Comparison of ENCODE assay signal across 7 mouse cellular contexts in the genomic region with DNA sequence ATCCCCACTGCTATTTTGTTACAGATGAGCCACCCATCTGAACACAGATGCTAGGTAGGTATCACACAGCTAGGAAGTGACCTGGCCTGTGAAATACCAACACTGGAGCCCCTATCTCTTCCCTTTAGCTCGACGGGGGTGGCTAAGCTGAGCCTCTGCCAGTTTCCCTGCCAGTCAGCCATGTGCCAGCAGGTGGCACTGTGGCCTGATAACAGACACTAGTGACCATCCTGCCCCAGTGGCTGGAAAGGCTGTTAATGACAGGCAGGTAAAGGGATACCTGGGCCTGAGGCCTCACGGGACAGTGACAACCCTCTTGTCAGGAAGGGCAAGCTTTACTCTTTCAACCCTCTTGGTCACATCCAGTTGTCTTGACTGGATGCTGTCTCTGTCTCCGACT. TPM values are rescaled to one million over a fixed set of nuclear protein-coding genes. Genes with fewer than 3 reads are reported as not detected.
DNase-seq lines count a peak whose midpoint lies in the region; TF ChIP-seq lines count a peak whose summit lies in the region.

No protein-coding gene starts in this region.

- no peak for TF ChIP-seq POLR2A in testis, adult 2 months (IDR thresholded peaks at IDR 0.05; ENCODE audit: control insufficient read depth, low read depth, low read length)
- no peak for TF ChIP-seq POLR2A in bone marrow macrophage, adult 2 months (IDR thresholded peaks at IDR 0.05; ENCODE audit: borderline replicate concordance, low read depth, low read length)

- H3K4me3 ChIP-seq in testis, adult 2 months (ENCODE audit: control insufficient read depth, low read depth, low read length), result no peak overlapping the region
- H3K4me3 ChIP-seq in bone marrow macrophage, adult 2 months (ENCODE audit: insufficient read depth, low read length), result no peak overlapping the region

- no peak overlapping the region for H3K27ac ChIP-seq in testis, adult 2 months (ENCODE audit: control insufficient read depth, insufficient read depth, low read depth, low read length)
- no peak overlapping the region for H3K27ac ChIP-seq in bone marrow macrophage, adult 2 months (ENCODE audit: insufficient read depth, low read depth, low read length)

- H3K36me3 ChIP-seq in testis, adult 2 months (ENCODE audit: control insufficient read depth, insufficient read depth, low read length), result no peaks in the 10 kb centered on the region

- no peaks in the 10 kb centered on the region for H3K27me3 ChIP-seq in testis, adult 2 months (ENCODE audit: control insufficient read depth, insufficient read depth, low read length)

- peak; percentile 86; the same call in 1 of the 2 replicates for TF ChIP-seq CTCF in testis, adult 2 months (IDR thresholded peaks at IDR 0.05; ENCODE audit: control insufficient read depth, insufficient read depth, insufficient replicate concordance, low read depth, low read length)
- peak; percentile 94 for TF ChIP-seq CTCF in bone marrow macrophage, adult 2 months (IDR thresholded peaks at IDR 0.05; ENCODE audit: low read depth, low read length)

- DNase-seq in testis, postnatal 14 days (ENCODE audit: low spot score), result no peak
- DNase-seq in frontal cortex, postnatal 36 days (ENCODE audit: low spot score in 2 of 2), result peak; percentile 70 to 75
- peak; percentile 83 for DNase-seq in kidney, postnatal 10 days
- peak; percentile 69 for DNase-seq in lung, postnatal 10 days
- peak; percentile 81 for DNase-seq in right cerebral cortex, postnatal 4 days

- H3K4me1 ChIP-seq in testis, adult 2 months (ENCODE audit: control insufficient read depth, insufficient read depth, low read length), result no peaks in the 10 kb centered on the region
- no peaks in the 10 kb centered on the region for H3K4me1 ChIP-seq in bone marrow macrophage, adult 2 months (ENCODE audit: control insufficient read depth, insufficient read depth, low read length)

RNA-seq across cellular contexts. Expression of a gene that starts 52.6 kb away (rescaled TPM):
- polyA plus RNA-seq in testis, adult 2 months (2012; rRNA removed), result 0.48 and 0.73 TPM in 2 replicates
- 0.66 and 0.76 TPM in 2 replicates for polyA plus RNA-seq in bone marrow macrophage, adult 2 months (2012; ENCODE audit: insufficient read depth, insufficient read length, missing spikeins)
